Mouse (Mus musculus) small intestine, adult 2 months (tissue): ENCODE measurements at regions not wholly inside any gene's neighbourhood (a gene's known extent, or its start where the extent isn't known, plus 50 kb on each side); places are given as distances from the start of the nearest gene placed in this dataset.

Source experiments
- H3K27ac ChIP-seq: fragments of 200-500 bp; 2 replicates; pipeline ENCODE4 v1.5.1; 2012; ENCODE audit warnings: low read depth, low read length, control low read depth, inconsistent platforms; ENCODE audit not compliant: insufficient read depth
- H3K27me3 ChIP-seq: fragments of 200-500 bp; 2 replicates; pipeline ENCODE4 v1.6.1; 2012; ENCODE audit warnings: mild to moderate bottlenecking, moderate library complexity, low read length, inconsistent platforms; ENCODE audit not compliant: control insufficient read depth, insufficient read depth
- H3K36me3 ChIP-seq: fragments of 200-500 bp; 2 replicates; pipeline ENCODE4 v1.6.1; 2012; ENCODE audit warnings: mild to moderate bottlenecking, low read length, control low read depth, inconsistent platforms; ENCODE audit not compliant: control insufficient read depth, insufficient read depth
- H3K4me1 ChIP-seq: fragments of 200-500 bp; 2 replicates; pipeline ENCODE4 v1.6.1; 2012; ENCODE audit warnings: low read length, inconsistent platforms, mixed read lengths; ENCODE audit not compliant: control insufficient read depth, insufficient read depth, insufficient read length
- H3K4me3 ChIP-seq: fragments of 200-500 bp; 2 replicates; pipeline ENCODE4 v1.5.1; 2012; ENCODE audit warnings: low read depth, mild to moderate bottlenecking, control low read depth, inconsistent platforms, low read length, moderate library complexity
- CTCF ChIP-seq: fragments of 200-500 bp; IDR thresholded peaks from 2 replicates; pipeline ENCODE4 v1.5.1; 2012; ENCODE audit warnings: low read depth, mild to moderate bottlenecking, control low read depth, inconsistent platforms, low read length, moderate library complexity, mixed read lengths; ENCODE audit not compliant: insufficient replicate concordance, insufficient read length; ENCODE audit errors: extremely low read depth
- POLR2A ChIP-seq: fragments of 200-500 bp; IDR thresholded peaks from 2 replicates; pipeline ENCODE4 v1.6.1; 2012; ENCODE audit warnings: low read depth, mild to moderate bottlenecking, control low read depth, inconsistent platforms, low read length, moderate library complexity
- WGBS: fragments of 180-500 bp; shearing (Covaris S2); methylation state at CpG from one replicate; pipeline ENCODE4 v1.1.7; 2018; 5-methylcytosine and 5-hydroxymethylcytosine counted together

DNA sequence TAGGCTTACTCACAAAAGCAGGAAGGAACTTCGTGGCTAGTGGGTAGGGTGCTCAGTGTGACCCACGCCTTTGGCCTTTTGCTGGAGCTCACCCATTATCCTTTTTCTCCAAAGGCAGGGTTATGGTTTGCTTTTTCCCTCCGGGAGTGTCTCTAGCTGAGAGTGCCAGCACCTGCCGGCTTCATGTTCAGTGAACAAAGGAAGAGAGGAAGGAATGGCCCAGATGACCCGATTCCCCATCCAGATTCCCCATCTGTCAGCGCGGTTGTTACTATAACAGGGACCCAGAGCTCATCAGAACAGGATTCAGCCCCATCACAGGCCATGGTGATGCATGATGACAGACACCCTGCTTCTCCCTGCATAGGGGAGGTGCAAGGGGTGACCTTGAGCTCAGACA, 435.7 kb upstream of the Fam19a5 start:
- no peak for TF ChIP-seq POLR2A
- TF ChIP-seq CTCF = no peak
- Histone ChIP-seq H3K27me3 (no peaks in the 10 kb centered on the region), H3K36me3 (no peaks in the 10 kb centered on the region), H3K4me3 (no peak overlapping the region), H3K27ac (no peak overlapping the region), H3K4me1 (no peaks in the 10 kb centered on the region)
- WGBS = 73% methylated on average over 7 of the region's 7 CpGs

DNA sequence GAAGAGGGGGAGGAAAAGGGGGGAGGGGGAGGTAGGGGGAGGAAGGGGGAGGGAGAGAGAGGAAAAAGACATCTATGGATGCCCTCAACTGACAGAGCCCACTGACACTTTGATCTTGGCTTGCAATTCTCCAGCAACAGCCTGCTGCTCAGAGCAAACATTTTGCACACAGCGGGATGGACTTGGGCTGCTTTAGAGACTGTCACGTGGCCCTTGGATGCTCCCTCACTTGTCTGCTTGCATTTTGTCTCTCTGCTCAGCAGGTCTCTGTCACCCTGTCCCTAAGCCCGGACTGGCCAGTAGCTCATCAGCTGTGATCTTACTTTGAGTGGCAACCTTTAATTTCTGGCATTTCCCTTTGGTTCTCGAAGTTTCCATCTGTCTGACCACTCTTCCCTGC, 421.4 kb upstream of the Fam19a5 start:
- H3K4me3 ChIP-seq = no peak overlapping the region
- 29% methylated on average over 4 of the region's 4 CpGs for WGBS
- H3K4me1 ChIP-seq = no peaks in the 10 kb centered on the region
- no peaks in the 10 kb centered on the region for H3K27me3 ChIP-seq
- no peak overlapping the region for H3K27ac ChIP-seq
- H3K36me3 ChIP-seq = no peaks in the 10 kb centered on the region
- TF ChIP-seq POLR2A (no peak), CTCF (no peak)

DNA sequence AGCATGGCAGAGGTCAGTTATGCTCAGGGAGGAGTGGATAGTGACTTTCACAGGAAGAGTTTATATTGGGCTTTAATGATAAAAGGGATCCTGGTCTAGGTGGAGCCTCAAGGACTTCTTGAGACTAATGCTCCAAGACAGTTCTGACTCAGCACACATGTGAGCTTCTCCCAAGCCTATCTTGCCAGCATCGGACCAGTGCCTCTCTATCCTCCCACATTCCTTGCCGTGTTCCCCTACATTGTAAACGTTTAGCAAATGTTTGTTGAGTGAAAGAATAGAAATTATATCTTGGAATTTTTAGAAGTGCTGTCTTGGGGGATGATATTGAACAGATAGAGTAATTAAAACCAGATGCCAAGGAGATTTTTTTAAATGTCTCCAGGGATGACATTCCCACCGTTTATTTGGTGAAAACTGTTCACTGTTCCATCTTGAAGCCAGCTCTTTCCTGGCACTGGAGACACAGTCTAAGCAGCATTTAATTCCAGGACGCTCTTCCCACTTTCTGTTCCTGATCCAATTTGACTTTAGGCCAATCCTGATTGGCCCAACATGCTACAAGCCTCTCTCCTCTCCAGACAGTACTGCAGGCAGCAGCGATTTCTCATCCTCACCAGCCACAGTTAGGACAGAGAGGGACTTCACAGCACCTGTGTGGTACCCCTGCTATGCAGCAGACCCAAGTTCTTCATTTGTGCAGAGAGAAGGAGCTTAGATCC, 418.5 kb upstream of the Fam19a5 start:
- Histone ChIP-seq H3K27me3 (no peaks in the 10 kb centered on the region), H3K4me1 (no peaks in the 10 kb centered on the region), H3K36me3 (no peaks in the 10 kb centered on the region), H3K4me3 (no peak overlapping the region), H3K27ac (no peak overlapping the region)
- TF ChIP-seq CTCF (no peak), POLR2A (no peak)
- WGBS = 54% methylated on average over 6 of the region's 6 CpGs

DNA sequence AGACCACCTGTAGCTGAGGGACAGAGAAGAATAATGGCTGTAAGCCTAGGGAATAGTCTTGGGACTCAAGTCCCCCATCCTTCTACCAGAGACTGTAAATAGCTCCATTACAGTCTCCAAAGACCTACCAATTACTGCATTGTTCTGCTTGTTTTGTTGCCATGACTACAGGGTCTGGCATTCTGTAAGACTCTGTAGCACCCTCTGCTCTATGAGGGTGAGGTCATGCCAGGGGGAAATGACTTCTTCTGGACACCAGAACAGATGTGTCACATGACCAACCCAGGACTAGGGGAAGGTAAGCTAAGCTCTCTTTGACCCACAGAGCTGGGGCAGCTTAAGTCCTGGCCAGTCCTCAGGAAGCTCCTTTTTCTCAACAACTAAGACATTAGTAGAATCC, 405.2 kb upstream of the Fam19a5 start:
- Histone ChIP-seq H3K36me3 (no peaks in the 10 kb centered on the region), H3K4me3 (no peak overlapping the region), H3K27ac (no peak overlapping the region), H3K4me1 (no peaks in the 10 kb centered on the region), H3K27me3 (no peaks in the 10 kb centered on the region)
- TF ChIP-seq CTCF = no peak
- no peak for TF ChIP-seq POLR2A

DNA sequence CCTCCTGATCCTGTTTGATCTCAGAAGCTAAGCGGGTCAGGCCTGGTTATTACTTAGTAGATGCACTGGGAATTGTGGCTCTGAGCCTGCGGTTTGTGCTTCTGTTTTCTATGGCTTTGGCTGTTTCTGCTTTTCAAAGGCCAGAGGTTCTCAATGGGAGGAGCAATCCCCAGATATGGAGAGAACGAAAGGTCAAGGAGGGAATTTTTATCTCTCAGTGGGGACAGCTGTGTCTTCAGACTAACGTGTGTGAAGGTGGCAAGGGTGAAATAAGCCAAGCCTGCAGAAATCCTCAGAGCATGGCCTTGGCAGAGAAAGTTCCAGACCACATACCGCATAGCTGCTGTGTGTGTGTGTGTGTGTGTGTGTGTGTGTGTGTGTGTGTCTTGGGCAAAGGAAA, 375.0 kb upstream of the Fam19a5 start:
- H3K4me3 ChIP-seq = no peak overlapping the region
- H3K4me1 ChIP-seq = no peaks in the 10 kb centered on the region
- 63% methylated on average over 5 of the region's 5 CpGs for WGBS
- H3K27ac ChIP-seq = no peak overlapping the region
- no peak for TF ChIP-seq CTCF
- no peak for TF ChIP-seq POLR2A
- no peaks in the 10 kb centered on the region for H3K27me3 ChIP-seq
- H3K36me3 ChIP-seq = no peaks in the 10 kb centered on the region

DNA sequence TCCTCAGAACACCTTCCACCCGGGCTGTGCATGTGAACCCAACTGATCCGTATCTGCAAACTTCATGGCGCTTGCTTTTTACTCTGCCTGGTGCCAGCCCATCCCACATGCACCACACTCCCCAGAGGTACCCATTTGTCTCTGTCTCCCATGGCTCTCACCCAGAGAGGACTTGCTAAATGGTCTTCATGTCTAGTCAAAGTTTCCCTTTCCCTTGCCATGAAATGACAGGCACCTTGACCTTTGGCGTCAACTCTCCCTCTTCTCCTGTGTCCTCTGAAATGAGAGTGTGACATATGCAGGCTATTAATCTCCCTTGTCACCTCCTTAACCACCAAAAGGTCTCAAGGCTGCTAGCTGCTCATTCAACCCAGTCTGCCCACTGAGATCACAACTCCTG, 373.2 kb upstream of the Fam19a5 start:
- no peak overlapping the region for H3K27ac ChIP-seq
- no peaks in the 10 kb centered on the region for H3K36me3 ChIP-seq
- no peaks in the 10 kb centered on the region for H3K27me3 ChIP-seq
- no peak overlapping the region for H3K4me3 ChIP-seq
- 55% methylated on average over 4 of the region's 4 CpGs for WGBS
- no peak for TF ChIP-seq CTCF
- no peak for TF ChIP-seq POLR2A
- no peaks in the 10 kb centered on the region for H3K4me1 ChIP-seq

DNA sequence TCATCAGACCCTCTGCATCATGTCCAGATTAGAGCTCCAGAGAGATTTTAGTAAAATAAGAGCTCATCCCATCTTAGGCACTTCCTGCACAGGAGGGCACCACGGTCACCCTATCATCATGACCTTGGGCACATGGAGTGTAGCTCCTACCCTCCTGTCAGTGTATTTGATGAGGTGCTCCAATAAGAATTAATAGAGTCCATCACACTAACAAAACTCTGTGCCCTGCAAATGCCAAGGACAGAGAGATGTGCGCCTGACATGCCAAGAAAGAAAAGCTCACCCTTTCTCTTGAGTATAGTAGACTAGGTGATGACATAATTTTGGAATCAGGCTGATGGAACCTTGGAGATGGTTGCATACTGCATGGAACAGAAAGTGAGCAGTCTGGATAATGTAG, 371.0 kb upstream of the Fam19a5 start:
- Histone ChIP-seq H3K36me3 (no peaks in the 10 kb centered on the region), H3K27me3 (no peaks in the 10 kb centered on the region), H3K27ac (no peak overlapping the region), H3K4me3 (no peak overlapping the region), H3K4me1 (no peaks in the 10 kb centered on the region)
- TF ChIP-seq POLR2A (no peak), CTCF (no peak)
- WGBS = 90% methylated on average over 2 of the region's 2 CpGs

DNA sequence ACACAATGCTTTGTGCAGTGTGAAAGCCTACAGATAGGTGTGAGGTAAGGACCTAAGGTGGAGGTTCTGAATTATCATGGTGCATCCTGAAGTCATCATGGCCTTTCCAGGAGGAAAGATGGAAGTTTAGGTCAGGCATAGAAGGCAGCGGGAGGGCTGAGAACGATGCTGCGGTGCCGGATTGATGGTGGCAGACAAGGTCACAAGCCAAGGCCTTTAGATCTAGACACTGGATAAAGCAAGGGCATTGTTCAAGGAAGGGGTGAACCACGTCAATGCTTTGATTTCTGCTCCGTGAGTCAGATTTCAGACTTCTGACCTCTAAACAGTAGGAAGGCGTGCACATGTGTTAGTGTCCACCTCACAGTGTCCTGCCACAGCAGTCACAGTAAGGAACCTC, 365.5 kb upstream of the Fam19a5 start:
- WGBS = 80% methylated on average over 7 of the region's 7 CpGs

More for the DNA sequence above, 365.5 kb upstream of the Fam19a5 start:
- no peak overlapping the region for H3K27ac ChIP-seq
- H3K36me3 ChIP-seq = no peaks in the 10 kb centered on the region
- no peaks in the 10 kb centered on the region for H3K4me1 ChIP-seq
- TF ChIP-seq POLR2A = no peak
- no peak for TF ChIP-seq CTCF
- no peak overlapping the region for H3K4me3 ChIP-seq
- H3K27me3 ChIP-seq = no peaks in the 10 kb centered on the region
